Mouse (Mus musculus): ENCODE data around the gene Acer3.

The Acer3 gene

GRCm38 (mm10) chr7:98321083-98321482 is at the start of gene Acer3:
Gene Acer3, minus strand, starts transcription at chr7:98321208.
- DNase-seq, result no peak

- DNase-seq, result no peak
These were observed 48.9 kb upstream of the Acer3 start for GRCm38 (mm10) chr7:98369762-98370369.

DNA sequence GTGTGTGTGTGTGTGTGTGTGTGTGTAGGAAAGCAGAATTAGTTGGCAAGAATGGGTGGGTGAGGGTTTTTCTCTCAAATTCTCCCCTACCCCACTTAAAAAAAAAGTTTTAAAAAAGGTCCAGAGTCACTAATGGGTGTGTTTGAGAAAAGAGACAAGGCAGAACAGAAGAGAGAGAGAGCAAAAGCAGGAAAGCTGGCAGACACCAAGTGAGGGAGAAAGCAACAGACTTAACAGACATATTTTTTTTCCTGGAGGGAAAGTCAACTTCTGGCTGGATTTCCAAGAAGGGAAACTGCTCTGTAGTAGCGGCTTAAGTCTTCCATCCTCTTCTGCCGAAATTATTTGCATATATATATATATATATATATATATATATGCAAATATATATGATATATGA is 40.7 kb upstream of the Acer3 start:
- DNase-seq, result no peak

- DNase-seq, result peak; percentile 87 to 92
These were observed 40.1 kb upstream of the Acer3 start, which contains the start of gene Tsku for GRCm38 (mm10) chr7:98361063-98361652. Gene Tsku, minus strand, starts transcription at chr7:98361328.

DNA sequence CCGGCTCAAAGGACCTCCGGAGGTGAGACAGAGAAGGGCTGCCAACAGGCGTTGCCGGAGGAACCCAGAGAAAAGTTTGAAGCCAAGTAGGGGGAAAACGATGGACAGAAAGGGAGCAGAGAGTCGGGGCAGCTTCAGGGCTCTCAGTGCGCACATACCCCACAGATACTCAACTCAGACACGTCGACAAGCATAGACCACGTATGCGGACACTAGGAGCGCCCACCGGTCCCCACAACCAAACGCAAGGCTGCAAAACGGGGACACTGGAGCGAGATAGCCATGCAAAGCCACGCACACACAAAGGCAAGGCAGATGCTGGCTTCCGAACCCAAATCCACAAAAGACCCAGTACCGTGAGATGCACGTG is 39.6 kb upstream of the Acer3 start:
- no peak for DNase-seq

GRCm38 (mm10) chr7:98359951-98360620 is 39.1 kb upstream of the Acer3 start:
- DNase-seq, result peak; percentile 54 to 66

GRCm38 (mm10) chr7:98358016-98358415 is 37.0 kb upstream of the Acer3 start:
- DNase-seq, result no peak

GRCm38 (mm10) chr7:98357324-98357723 is 36.3 kb upstream of the Acer3 start:
- no peak for DNase-seq

- DNase-seq, result no peak
These were observed 33.9 kb upstream of the Acer3 start for GRCm38 (mm10) chr7:98354921-98355310.

GRCm38 (mm10) chr7:98354160-98354920 is 33.3 kb upstream of the Acer3 start:
- DNase-seq, result no peak

DNA sequence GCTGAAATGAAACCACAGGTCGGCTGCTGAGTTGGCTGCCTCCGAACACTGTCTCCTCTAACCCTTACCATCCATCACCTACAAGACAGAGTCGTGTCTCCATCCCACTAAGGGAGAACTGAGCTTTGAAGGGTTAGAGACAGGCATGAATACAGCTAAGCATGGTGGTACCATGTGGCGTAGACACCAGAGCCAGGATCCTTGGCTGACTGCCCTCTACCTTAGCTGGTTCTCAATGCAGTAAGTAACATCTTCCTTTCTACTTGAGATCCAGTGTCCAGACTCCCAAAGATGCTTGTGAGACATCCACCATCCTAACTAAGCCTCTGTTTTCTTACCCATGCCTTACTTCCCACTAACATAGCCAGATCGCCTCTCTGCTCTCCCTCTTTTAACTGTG is 32.6 kb upstream of the Acer3 start:
- DNase-seq, result peak; percentile 38 to 46

GRCm38 (mm10) chr7:98351523-98351922 is 30.5 kb upstream of the Acer3 start:
- DNase-seq, result no peak

DNA sequence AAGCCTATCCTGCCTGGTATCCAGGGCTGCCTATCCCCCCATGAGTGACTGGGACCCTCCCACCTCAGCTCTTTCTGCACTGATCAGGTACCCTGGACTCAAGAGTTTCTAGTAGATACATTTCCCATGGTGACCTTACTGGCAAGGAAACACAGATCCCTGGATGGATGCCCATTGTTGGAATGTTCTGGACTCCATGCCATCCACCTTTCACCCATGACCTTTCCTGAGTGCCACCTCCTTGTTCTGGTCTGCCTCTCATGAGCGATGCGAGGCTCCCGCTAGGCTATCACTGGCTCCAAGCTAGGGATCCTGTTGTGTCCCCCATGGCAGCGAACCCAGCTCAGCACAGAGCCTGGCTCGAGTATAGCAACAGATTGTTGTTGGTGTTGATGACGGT is 28.8 kb upstream of the Acer3 start:
- no peak for DNase-seq

- peak; percentile 94 to 98 for DNase-seq
These were observed 28.1 kb upstream of the Acer3 start for GRCm38 (mm10) chr7:98349096-98349495.

DNA sequence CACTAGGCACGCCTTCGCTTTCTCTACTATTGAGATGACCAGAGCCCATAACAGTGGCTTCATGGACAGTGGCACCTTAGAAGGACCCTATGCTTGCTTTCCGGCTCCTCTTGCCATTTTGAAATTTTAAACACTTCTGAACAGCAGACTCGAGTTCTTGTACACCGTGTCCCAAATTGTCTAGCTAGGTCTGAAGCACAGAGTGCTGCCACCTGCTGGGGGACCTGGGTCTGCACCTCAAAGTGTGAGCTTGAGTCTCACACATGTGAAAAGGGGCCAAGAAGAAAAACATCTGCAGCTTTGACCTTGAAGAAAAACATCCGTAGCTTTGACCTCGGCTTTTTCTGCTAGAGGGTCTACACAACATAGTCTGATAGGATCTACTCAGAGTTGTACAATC is 27.0 kb upstream of the Acer3 start:
- DNase-seq, result peak; percentile 81 to 84

GRCm38 (mm10) chr7:98347471-98347870 is 26.5 kb upstream of the Acer3 start:
- no peak for DNase-seq

GRCm38 (mm10) chr7:98345036-98345435 is 24.0 kb upstream of the Acer3 start:
- peak; percentile 45 to 68 for DNase-seq

GRCm38 (mm10) chr7:98344361-98344760 is 23.4 kb upstream of the Acer3 start:
- DNase-seq, result peak; percentile 58 to 79

DNA sequence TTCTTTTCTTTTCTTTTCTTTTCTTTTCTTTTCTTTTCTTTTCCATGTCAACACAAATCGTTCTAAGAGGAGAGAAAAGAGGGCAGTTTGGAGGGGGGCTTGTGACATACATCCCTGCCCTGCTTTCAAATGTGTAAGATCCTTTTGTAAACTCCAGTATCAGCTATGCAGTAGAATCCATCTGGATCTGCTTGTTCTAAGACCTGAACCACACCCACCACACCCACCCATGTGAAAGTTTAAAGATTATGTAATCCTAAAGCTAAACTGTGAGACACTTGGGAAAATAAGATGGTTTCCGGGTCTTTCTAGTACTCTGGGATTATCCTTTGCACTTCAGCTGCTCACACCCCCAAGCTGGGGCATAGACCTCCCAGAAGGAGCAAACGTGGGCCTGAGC is 21.2 kb upstream of the Acer3 start:
- DNase-seq, result no peak

DNA sequence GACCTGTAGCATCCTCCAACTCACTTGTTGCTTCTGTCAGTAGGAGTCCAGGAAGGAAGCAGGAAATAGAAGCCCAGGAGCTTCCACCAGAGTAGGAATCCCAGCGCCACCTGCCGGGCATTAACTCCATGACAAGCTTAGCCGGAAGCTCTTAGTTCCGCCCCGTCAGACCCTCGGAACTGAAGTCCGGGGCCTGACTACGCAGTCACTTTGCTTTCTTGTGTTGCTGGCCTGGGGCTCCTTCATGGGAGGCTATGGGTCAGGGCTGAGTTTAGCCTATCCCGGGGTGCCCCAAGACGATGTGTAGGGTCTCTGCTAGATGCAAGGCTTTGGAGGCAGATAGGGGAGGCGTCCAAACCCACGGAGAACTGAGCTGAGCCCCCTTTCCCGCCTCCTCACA is 20.5 kb upstream of the Acer3 start:
- peak; percentile 88 to 96 for DNase-seq

- no peak for DNase-seq
These were observed 19.3 kb upstream of the Acer3 start for GRCm38 (mm10) chr7:98340343-98340742.

GRCm38 (mm10) chr7:98333987-98334386 is 13.0 kb upstream of the Acer3 start:
- DNase-seq, result no peak

DNA sequence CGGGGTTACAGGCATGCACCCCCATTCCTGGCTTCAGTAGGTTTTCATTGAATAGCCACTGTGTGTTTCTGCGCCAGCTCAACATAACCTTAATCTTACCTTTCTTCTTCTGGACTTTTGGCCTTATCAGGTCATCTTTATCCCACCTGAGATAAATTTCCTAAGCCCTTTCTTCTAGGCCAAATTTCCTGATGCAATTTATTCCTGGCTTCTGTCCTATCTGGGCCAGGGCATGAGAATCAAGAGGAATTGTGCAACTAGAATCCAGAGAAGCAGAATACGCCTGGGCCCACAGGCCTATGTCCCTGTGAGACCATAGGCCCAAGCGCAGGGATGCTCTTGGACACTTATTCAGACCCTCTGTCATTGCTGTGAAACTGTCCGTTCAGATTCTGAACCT is 12.5 kb upstream of the Acer3 start:
- no peak for DNase-seq
